Mouse (Mus musculus) adipocyte (in vitro differentiated cells): ENCODE measurements around the gene Plagl2.

ENCODE experiments used
- DNase-seq: peaks from one replicate; pipeline ENCODE4 v3.0.0-alpha.2; 2016; ENCODE audit warnings: low spot score

The Plagl2 gene

DNA sequence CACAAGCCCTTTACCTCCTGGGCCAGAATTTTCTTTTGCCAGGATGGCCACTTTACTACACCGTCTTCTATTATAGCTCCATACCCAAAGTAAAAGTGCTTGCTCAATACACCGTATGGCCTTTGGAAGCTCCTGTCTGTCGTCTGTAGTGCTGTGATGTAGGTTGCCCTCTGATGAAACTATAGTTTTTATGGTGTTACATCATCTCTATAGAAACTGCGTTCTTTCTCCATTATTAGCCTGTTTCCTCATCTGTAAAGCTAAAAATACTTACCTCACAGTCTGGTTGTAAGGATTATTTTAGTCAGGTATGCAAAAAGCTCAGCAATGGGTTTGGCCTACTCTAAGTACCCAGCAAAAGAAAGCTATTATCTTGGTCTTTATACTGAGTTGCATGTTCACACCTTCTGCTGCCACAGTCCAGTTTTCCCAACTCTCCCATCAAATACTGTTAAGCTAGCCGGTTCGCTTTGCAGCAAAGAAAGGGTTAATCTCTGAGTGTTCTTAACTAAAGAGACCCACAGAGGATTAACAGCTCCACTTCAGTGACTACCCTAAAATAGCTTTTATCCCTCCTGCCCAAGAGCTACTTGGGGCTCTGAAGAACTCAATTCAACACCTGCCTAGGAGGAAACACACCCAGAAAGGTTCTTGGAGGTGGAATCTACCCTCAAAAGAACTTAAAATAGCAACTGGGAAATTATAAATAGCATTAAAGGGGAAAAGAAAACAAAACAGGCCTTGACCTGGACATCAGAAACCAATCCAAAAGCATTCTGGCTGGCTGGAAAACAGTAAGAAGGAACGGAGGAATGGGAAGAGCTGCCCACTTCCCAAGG, 2.0 kb downstream of the Plagl2 start:
- DNase-seq, result no peak

DNA sequence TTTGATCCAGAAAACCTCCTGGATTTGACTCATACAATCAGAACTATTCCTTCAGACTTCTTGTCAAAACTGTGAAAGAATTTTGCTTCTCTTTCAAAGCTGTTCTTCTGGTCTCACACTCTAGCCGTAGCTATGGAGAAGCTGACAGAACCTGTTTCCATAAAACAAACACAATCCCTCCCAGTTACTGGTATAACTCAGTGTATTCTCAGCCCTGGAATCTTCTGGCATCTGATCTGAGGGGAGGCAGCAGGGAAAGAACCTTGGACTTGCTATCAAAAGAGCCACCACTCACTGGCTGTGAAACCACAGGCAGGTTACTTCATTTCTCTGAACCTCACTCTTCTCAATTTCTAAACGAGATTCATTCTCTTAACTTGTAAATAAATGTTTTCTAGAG, 2.8 kb downstream of the Plagl2 start:
- DNase-seq, result no peak

DNA sequence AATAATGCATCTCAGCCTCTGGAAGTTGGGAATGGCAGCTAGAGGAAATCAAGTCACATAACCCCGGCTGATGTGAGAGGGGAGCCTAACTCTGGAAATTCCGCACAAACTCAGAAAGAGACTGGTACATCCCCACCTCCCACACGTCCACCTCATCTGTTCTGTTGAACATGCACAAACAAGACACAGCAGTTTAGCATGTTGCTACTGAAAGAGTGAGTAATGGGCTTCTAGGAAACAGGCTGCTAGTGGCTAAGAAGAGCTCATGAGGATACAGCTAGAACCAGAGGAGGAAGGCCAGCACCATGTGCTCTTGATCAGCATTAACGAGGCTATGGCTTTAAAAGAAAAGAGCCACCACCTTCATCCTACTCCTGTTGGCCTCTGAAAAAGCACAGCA, 3.3 kb downstream of the Plagl2 start:
- no peak for DNase-seq

DNA sequence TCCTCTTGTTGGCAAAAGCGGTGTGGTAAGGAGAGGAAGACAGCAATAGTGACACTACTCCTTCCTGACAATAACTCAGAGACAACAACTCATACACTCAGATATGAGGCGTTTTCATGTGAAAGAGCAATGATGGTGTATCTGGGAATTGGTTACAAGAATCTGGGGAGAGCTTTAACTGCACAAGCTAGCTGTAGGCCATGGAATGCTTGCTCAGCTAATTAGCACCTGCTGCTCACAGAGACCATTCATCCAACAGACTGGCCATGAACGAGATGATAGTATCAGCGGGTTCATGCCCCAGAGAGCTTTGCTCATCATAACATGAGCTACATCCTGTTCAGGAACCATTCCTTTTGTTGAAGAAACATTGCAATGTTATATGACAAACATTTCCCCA, 4.0 kb downstream of the Plagl2 start:
- peak; percentile 46 for DNase-seq

DNA sequence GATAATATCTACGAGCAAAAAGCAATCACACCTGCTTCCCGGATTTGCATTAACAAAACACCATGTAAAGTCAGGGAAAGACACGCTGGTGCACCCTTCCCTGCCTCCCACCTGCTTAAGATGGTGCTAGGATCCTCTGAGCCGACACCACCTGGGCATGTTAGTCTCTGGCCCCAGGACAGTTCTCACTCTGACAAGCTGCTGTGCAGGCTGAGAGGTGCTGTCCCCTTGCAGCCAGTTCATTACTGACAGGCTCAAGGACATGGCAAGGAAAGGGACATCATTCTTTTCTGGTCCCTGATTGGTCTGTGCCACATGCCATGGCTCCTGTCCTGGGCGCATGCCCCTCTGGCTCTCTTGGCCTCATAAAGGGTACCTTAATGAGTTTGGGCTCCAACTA, 12.7 kb downstream of the Plagl2 start:
- no peak for DNase-seq

DNA sequence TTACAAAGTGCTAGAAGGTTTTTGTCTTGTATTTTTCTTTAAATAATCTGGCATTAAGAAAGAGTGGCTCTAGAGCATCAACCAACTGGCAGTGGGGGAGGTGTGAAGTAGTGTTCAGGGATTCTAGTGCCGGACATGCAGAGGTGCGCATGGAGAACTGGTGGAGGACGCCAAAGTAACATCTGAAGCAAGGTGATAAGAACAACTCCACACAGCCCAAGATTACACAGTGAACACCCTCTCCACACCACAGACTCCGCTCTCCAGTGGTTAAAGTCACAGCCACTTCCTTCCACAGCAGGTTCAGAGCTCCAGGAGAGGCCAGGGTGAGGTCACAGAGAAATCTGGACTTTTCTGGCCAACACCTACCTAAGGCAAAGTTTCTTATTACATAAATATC, 13.3 kb downstream of the Plagl2 start:
- no peak for DNase-seq

DNA sequence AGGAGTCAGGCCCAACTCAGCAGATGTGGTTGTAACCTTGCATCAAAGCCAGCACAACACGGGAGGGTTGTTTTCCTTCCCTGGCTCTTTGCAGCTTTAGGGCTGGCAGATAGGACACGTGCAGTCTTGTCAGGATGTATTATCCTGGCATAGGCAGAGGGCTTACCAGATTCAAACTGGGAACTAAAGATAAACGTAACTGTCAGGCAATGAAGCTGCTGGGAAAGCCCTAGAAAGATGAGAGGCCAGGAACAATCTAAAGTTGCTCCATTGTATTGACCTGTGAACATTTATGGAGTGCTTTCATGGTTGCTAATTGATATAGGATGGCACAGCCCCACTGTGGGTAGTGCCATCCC, 15.7 kb downstream of the Plagl2 start:
- DNase-seq, result no peak

DNA sequence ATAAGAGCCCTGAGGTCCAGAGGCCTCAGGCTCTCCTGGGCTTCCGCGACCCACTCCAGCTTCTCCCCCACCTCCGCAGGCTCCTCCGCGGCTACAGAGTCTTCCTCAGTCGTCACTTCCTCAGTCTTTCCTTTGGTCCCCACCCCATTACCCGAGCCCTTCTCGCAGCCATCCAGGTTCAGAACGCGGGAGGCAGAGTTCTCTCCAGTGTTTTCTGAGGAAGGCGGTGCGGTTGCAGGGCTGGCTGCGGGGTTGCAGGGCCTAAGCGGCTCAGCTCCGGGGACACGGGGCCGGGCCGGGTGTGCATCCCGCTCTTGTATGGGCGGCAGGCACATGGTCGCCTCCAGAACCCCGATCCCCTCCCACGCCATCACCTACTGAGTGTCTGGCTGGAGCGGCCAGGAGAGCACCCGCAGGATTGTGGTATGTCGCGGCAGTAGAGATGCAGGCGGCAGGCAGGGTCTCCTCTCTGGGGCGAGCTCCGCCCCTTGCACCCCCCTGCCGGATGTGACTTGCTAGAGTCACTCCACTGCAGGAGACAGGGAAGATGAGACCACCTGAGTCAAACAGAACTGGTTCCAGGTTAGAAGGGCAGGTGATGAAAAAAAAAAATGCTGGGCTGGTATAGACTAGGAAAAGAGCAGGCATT, 16.2 kb downstream of the Plagl2 start, which contains the start of gene Tspyl3:
Gene Tspyl3, minus strand, starts transcription at position 496 of the 649 bp plus-strand sequence.
- no peak for DNase-seq

DNA sequence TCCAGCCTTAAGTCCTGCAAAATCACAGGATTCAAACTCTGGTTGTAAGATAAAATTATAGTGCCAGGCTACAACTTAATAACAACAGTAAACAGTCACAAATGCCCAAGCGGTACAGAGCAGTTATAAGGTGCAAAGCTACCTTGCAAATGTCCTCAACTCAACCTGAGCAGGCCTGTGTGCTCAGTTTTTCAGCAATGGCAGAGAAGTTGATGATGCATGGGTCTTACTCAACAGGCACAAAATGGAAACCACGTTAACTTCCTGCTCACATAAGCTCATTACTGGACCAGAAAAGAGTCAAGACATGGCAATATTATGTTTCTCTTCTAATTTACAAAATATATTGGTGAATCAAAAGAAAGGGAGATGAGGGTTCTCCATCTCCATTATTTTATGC, 18.7 kb downstream of the Plagl2 start:
- no peak for DNase-seq

DNA sequence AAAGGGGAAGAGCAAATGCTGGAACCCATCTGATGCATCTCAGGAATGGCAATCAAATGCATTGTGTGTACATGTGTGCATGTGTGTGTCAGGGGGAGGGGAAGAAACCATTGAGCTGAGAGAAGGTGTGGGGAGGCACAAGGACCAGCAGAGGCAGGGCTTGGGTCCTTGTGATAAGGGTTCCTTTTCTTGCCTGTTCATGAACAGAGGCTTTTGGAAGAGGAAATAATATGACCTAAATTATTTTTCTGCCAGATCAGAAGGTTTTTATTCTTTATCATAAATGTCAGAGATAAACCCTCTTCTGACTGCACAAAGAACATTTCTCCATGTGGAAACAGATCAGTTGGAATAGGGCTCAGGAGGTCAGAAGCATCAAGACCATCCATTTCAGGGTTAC, 19.1 kb downstream of the Plagl2 start:
- DNase-seq, result no peak

DNA sequence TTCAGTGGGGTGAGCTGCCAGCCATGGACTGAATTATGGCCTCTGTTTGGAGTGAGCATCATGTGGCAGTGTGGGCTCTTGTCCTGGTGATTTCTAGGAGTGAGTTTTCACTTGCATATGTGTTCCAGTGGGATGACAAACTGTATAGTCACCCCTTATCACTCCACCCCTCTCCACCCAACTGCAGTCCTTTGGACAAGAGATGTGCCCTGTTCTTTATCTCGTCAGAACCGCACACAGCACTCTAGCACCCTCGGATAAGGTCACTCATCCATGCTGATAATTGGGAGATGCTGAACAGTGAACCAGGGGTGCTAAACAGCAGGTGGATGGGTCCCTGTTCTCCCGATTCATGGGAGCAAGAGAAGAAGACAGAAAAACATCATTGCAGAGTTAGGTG, 19.6 kb downstream of the Plagl2 start:
- no peak for DNase-seq

DNA sequence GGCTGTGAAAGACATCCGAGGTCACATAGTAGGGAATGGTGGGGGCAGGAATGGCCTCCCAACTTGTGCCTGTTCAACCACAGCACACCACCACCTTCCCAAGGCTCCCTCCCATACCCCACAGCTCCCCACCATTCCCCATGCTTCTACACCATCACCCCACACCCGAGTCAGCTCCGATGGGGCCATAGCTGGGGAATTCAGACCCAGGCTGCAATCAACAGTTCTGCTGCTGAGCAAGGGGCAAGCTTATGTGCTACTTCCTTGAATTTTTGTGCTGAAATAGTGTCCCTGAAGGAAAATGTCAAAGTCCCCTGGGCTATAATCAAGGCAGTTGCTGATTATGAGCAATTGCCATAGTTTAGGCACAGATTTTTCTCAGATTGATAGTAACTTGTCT, 22.7 kb downstream of the Plagl2 start:
- no peak for DNase-seq

DNA sequence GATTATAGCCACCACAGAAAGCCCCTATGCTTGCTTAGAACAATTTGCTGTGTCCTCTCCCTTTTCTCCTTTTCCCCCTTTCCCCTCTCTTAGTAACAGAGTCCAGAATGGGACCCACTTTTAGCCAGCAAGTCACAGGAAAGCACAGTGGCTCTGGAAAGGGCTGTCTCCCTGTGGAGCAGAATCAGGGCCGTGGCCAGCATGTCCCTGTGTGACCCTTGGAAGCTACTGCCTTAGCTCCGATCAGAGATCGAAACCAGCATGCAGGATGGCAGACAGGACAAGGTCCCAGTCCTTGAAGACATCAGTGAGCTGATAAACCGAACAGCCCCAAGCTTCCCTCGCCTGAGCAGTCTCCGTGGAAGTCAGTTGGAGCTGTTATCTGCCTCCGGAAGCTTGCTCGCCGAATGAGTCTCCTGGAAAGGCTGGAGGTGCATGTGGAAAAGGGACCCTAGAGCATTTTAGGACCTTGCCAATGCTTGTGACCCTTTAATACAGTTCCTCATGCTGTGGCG, 23.3 kb downstream of the Plagl2 start:
- no peak for DNase-seq

DNA sequence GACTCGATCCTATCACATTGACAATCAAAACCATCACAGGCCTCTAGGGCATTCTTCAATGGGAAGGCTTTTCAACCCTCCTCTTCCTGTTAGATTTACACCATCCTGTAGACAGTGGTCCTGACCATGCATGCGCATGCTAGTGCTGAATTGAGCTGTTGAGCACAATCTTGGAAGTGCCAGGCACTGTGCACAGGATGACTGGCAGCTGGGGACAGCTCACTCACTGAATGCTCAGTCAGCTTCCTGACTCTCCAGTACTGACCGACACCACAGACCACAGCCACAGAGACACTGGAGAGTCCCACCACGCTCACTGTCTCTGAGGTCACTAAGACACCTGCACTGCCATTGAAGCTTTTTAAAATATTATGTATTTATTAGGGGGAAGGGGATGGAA, 25.8 kb downstream of the Plagl2 start:
- DNase-seq, result no peak

DNA sequence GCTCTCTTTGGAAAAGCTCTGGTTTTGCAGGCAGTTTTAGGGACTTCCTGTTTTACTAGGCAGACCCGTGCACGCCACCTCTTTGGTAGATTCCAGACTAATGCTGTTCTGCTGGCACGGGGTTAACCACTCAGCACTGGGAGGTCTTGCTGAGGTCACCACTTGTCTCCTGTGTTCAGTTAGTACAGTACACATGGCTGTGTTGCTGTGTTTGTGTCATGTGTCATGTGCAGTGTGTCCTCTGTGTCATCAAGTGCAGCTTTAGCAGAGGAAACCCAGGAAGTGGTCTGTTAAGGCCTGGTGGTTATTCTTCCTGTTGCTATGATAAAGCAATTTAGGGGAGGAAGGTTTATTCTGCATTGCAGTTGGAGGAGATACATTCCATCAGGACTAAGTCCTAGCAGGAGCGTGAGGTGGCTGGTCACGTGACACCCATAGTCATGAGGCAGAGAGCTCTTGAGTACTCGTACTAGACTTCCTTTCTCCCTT, 26.4 kb downstream of the Plagl2 start:
- DNase-seq, result no peak

DNA sequence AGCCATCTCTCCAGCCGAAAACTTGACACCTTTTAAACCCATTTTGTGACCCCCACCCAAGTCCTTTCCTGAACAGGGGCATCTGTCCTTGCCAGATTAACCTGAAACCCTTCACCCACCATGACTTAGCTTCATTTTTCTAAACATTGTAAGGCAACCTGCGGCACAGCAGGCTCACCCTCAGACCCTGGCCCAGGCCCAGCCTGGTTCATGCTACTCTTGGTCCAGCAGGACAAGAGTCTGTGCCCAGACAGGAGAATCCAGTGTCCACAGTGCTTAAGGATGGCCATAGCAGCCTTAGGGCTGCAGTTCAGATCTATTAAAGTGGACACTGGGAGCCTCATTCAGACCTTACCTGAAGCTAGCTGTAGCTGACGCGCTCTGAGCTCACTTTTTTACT, 27.9 kb downstream of the Plagl2 start:
- DNase-seq, result no peak

DNA sequence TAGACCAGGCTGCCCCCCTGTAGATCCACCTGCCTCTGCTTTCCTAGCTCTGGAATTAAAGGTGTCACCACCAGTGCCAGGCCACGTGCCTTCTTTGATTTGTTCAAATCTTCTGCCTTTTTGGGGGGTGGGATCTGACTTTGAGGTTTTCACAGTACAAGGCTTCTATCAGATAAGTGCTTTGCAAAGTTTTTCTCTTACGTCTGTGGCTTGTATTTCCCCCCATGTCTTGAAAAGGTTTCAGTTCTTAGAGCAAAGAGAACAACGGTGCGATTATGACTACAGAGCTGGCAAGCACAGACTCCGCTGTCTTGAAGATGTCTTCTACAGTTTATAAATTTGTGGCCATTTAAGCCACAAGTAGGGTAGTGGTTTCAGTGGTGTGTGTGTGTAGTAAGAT, 29.8 kb downstream of the Plagl2 start:
- DNase-seq, result no peak

DNA sequence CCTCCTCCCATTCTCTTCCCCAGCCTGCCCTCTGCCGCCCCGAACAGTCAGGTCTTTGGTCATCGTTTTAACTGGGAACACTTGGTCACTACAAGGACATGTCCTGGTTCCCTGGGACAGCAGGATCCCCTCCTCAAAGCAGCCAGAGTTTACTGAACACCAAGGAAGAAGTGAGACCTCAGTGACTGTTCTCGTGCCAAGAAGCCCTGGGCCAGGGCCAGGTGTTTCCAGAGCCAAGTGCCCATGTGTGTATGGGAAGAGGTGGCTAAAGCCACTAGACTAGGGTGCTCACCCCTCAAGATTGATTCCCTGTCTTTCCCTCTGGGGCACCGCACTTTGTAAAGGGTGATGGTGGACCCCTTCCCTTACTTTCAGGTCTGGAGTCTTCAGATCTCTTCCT, 31.9 kb downstream of the Plagl2 start:
- no peak for DNase-seq

DNA sequence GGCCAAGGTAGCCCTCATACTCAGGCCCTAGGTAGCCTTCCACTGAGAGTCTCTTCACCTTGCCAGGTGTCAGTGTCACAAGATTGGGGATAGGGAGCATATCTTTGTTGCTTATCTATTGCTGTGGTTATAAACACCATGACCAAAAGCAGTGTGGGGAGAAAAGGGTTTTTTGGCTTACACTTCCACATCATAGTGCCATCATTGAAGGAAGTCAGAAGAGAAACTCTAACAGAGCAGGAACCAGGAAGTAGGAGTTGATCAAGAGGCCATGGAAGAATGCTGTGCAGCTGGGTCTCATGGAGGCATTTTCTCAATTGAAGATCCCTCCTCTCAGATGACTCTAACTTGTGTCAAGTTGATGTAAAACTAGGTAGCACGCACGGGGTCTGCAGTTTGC, 33.1 kb downstream of the Plagl2 start:
- DNase-seq, result no peak

DNA sequence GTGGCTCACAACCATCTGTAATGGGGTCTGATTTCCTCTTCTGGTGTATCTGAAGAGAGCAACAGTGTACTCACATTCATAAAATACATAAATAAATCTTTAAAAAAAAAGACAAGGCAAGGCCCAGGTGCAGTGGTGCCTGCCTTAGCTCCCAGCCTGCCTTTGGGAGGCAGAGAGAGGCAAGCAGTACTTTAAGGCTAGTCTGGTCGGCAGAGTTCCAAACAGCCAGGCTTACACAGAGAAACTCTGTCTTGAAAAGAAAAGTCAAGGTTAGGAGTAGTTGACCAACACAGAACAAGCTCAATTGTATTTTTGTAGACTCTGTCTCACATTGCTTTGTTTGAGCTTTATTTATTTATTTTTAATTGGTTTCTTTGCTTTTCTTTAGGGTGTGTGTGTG, 38.5 kb downstream of the Plagl2 start:
- DNase-seq, result no peak

DNA sequence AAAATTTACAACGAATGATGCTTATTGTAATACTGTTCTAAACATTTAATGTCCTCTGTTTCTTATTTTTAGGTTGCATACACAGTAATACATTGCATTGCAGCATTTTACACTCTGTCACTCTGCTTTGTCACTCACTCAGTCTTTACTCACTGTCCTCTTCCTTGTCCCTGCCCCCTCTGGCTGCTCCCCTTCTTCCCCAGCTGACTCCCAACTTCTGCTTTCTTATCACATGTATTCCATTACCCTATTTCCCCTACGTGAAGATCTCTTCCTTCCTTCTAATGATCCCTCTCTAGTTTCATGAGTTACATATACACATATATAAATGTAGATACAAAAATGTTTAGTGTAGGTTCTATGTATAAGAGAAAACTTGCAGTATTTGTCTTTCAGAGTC, 42.1 kb downstream of the Plagl2 start:
- DNase-seq, result no peak

DNA sequence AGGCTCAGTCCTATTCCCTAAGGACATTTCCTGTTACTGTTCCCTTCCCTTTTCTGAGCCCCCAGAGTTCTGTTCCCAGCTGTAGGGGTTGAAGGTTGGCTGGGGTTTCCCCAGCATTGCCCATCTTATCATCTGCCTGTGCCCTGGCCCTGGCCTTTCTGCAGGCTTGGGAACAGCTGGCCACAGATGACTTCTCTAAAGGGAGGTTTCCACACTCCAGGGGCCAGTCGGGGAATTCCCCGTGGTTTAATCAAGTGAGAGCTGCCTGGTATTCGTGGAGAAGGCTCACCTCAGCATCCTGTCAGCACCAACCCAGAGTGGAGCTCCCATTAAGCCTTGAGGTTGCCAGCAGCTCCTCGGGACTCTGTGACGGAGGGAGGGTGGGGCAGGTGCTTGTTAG, 42.7 kb downstream of the Plagl2 start:
- DNase-seq, result no peak

DNA sequence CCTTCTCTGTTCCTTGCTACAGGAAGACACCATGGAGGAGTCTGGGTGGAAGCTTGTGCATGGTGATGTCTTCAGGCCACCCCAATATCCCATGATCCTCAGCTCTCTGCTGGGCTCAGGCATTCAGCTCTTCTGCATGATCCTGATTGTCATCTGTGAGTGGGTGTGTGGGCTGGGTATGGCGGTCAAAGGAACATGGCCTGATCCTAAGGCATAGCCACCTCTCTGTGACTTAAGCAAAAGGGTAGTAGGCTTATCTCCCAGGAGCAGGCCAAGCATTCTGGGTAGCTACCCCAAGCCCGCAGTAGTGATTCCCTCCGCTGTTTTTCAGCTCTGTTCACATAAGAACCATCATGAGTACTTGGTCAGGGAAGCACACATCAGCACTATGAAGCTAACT, 47.0 kb downstream of the Plagl2 start:
- no peak for DNase-seq

DNA sequence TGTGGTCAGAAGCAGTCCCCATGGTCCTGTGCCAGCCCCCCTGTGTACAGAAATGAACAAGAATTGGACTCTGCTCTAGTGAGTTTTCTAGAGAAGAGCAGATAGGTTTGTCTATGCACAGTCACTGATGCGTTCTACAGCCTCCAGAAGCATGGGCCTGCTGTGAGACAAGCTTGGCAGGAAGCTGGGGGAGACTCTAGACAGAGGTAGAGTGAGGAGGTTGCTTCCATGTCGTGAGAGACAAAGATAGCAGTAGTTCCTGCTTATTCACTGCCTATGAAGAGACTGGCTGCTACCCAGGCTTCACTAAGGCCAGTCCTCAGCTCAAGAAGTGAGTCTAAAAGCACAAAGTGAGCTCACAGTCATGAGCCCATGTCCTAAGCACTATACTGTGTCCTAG, 50.0 kb downstream of the Plagl2 start:
- no peak for DNase-seq
